Mouse (Mus musculus): Measurements from ENCODE around the gene Supt5. TPM values are rescaled to one million over a fixed set of nuclear protein-coding genes. Genes with fewer than 3 reads are reported as not detected.

Supt5 gene
- polyA plus RNA-seq, 1 experiment from 2014 or later, result 106 TPM

Other genes starting within 250 kb of the Supt5 start
- 0.04 TPM in 2 replicates for gene 9530053A07Rik, start 209.3 kb downstream of the Supt5 start, polyA plus RNA-seq (2016; fragmentation: Nextera tagmentation; extraction: Ambion mirVana)
- 155 TPM in 2 replicates for gene Fbl, start 169.0 kb downstream of the Supt5 start, polyA plus RNA-seq (2016; fragmentation: Nextera tagmentation; extraction: Ambion mirVana)
- 18.3 and 19.8 TPM in 2 replicates for gene Dyrk1b, start 159.3 kb downstream of the Supt5 start, polyA plus RNA-seq (2016; fragmentation: Nextera tagmentation; extraction: Ambion mirVana)
- gene Eid2, start 70.9 kb downstream of the Supt5 start, polyA plus RNA-seq (2016; fragmentation: Nextera tagmentation; extraction: Ambion mirVana), result 10.3 and 18.2 TPM in 2 replicates
- gene Eid2b, start 61.0 kb downstream of the Supt5 start, polyA plus RNA-seq (2016; fragmentation: Nextera tagmentation; extraction: Ambion mirVana), result 19.2 and 19.5 TPM in 2 replicates
- gene Selenov, start 47.6 kb downstream of the Supt5 start, polyA plus RNA-seq (2016; fragmentation: Nextera tagmentation; extraction: Ambion mirVana), result not detected in 2 replicates
- 3.5 and 3.7 TPM in 2 replicates for gene Dll3, start 36.5 kb downstream of the Supt5 start, polyA plus RNA-seq (2016; fragmentation: Nextera tagmentation; extraction: Ambion mirVana)
- gene Timm50, start 26.7 kb downstream of the Supt5 start, polyA plus RNA-seq (2016; fragmentation: Nextera tagmentation; extraction: Ambion mirVana), result 162 and 170 TPM in 2 replicates
- 836 and 855 TPM in 2 replicates for gene Rps16, start 11.9 kb upstream of the Supt5 start, polyA plus RNA-seq (2016; fragmentation: Nextera tagmentation; extraction: Ambion mirVana)
- gene Plekhg2, start 33.9 kb upstream of the Supt5 start, polyA plus RNA-seq (2016; fragmentation: Nextera tagmentation; extraction: Ambion mirVana), result 114 and 121 TPM in 2 replicates
- gene Zfp36, start 41.5 kb upstream of the Supt5 start, polyA plus RNA-seq (2016; fragmentation: Nextera tagmentation; extraction: Ambion mirVana), result 7.8 and 8.6 TPM in 2 replicates
- 51.1 and 52.0 TPM in 2 replicates for gene Med29, start 54.0 kb upstream of the Supt5 start, polyA plus RNA-seq (2016; fragmentation: Nextera tagmentation; extraction: Ambion mirVana)
- 82.2 and 85.5 TPM in 2 replicates for gene Paf1, start 54.2 kb upstream of the Supt5 start, polyA plus RNA-seq (2016; fragmentation: Nextera tagmentation; extraction: Ambion mirVana)
- 7.5 and 8.3 TPM in 2 replicates for gene Gmfg, start 98.7 kb upstream of the Supt5 start, polyA plus RNA-seq (2016; fragmentation: Nextera tagmentation; extraction: Ambion mirVana)
- gene Lrfn1, start 113.2 kb upstream of the Supt5 start, polyA plus RNA-seq (2016; fragmentation: Nextera tagmentation; extraction: Ambion mirVana), result 9.9 and 10.7 TPM in 2 replicates
- gene Ifnl2, start 171.7 kb upstream of the Supt5 start, polyA plus RNA-seq (2016; fragmentation: Nextera tagmentation; extraction: Ambion mirVana), result not detected in 2 replicates
- gene Ifnl3, start 184.1 kb upstream of the Supt5 start, polyA plus RNA-seq (2016; fragmentation: Nextera tagmentation; extraction: Ambion mirVana), result not detected in 2 replicates
- gene Sycn, start 202.1 kb upstream of the Supt5 start, polyA plus RNA-seq (2016; fragmentation: Nextera tagmentation; extraction: Ambion mirVana), result not detected in 2 replicates
- gene Nccrp1, start 208.5 kb upstream of the Supt5 start, polyA plus RNA-seq (2016; fragmentation: Nextera tagmentation; extraction: Ambion mirVana), result not detected in 2 replicates

Measured in embryonic facial prominence, embryonic 12.5 days (tissue).